Mouse (Mus musculus) liver, adult 2 months (tissue): ENCODE measurements around the gene Cdh13.

Experiments
- CTCF ChIP-seq: fragments of 200-500 bp; IDR thresholded peaks from 2 replicates; pipeline ENCODE4 v1.5.1; 2011; ENCODE audit warnings: low read depth, low read length, control low read depth
- POLR2A ChIP-seq: fragments of 200-500 bp; IDR thresholded peaks from 2 replicates; pipeline ENCODE4 v1.6.1; 2011; ENCODE audit warnings: low read length, control low read depth; ENCODE audit not compliant: insufficient read depth; ENCODE audit errors: extremely low read depth

DNA sequence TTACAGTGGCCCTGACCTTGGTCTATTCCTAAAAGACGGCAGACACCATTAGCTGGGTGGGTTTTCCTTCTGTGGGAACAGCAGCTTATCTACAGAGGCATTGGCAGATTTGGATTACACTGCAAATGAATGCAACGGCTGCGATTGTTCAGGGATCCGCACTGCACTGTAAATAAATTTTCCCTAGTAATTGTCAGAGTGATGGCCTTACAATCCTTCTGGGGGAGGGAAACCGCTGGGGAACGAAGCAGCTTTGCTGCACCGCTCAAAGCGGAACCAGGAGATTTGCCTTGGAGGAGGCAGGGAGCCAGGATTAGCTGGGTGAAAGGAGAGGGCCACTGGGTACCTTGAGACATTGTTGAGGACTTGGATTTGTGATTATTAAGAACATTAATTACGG is 9.3 kb upstream of the Cdh13 start:
- TF ChIP-seq CTCF (no peak), POLR2A (no peak)
